Mouse (Mus musculus) myocyte (in vitro differentiated cells): ENCODE data around the gene Vsig10. TPM values are rescaled to one million over a fixed set of nuclear protein-coding genes. Genes with fewer than 3 reads are reported as not detected.

ENCODE experiments used
- H3K27me3 ChIP-seq: one replicate; pipeline ENCODE4 v1.6.1; 2011; ENCODE audit not compliant: control insufficient read depth, insufficient read depth, insufficient read length
- H3K36me3 ChIP-seq: one replicate; pipeline ENCODE4 v1.6.1; 2011; ENCODE audit not compliant: control insufficient read depth, insufficient read depth
- H3K4me2 ChIP-seq: one replicate; pipeline ENCODE4 v1.6.1; 2011; ENCODE audit warnings: low read depth, control low read depth
- H3K4me3 ChIP-seq: one replicate; pipeline ENCODE4 v1.5.1; 2011; ENCODE audit warnings: mild to moderate bottlenecking, control low read depth, moderate library complexity
- H3K79me2 ChIP-seq: one replicate; pipeline ENCODE4 v1.6.1; 2011; ENCODE audit not compliant: control insufficient read depth, insufficient read depth
- H3ac ChIP-seq: one replicate; pipeline ENCODE4 v1.6.1; 2011; ENCODE audit not compliant: control insufficient read depth, insufficient read length
- CEBPB ChIP-seq: IDR thresholded peaks from 2 replicates; pipeline ENCODE4 v1.6.1; 2011; ENCODE audit warnings: mild to moderate bottlenecking, moderate library complexity; ENCODE audit not compliant: poor library complexity, insufficient read depth, severe bottlenecking
- E2F4 ChIP-seq: IDR thresholded peaks from one replicate; pipeline ENCODE4 v1.6.1; 2011; ENCODE audit warnings: mild to moderate bottlenecking, control low read depth, moderate library complexity; ENCODE audit not compliant: insufficient read depth
- MAX ChIP-seq: IDR thresholded peaks from one replicate; pipeline ENCODE4 v1.6.1; 2011; ENCODE audit warnings: low read depth, mild to moderate bottlenecking, control low read depth
- MYOG ChIP-seq, 3 experiments: IDR thresholded peaks; one replicate each; pipeline ENCODE4 v1.6.1; 2011; ENCODE audit warnings: control low read depth in 2 of 3, low read depth in 2 of 3, mild to moderate bottlenecking in 2 of 3; ENCODE audit not compliant: insufficient read length in 2 of 3, control insufficient read depth in 1 of 3, insufficient read depth in 1 of 3
- POLR2AphosphoS2 ChIP-seq: IDR thresholded peaks from one replicate; pipeline ENCODE4 v1.6.1; 2011; ENCODE audit warnings: low read depth, control low read depth; ENCODE audit not compliant: insufficient read length
- REST ChIP-seq: IDR thresholded peaks from one replicate; pipeline ENCODE4 v1.6.1; 2011; ENCODE audit warnings: mild to moderate bottlenecking, control low read depth, moderate library complexity; ENCODE audit not compliant: insufficient read depth, insufficient read length
- SRF ChIP-seq: IDR thresholded peaks from one replicate; pipeline ENCODE4 v1.6.1; 2011; ENCODE audit warnings: low read depth; ENCODE audit not compliant: control insufficient read depth, insufficient read length
- TCF3 ChIP-seq: IDR thresholded peaks from one replicate; pipeline ENCODE4 v1.6.1; 2011; ENCODE audit warnings: low read depth, control low read depth; ENCODE audit not compliant: insufficient read length
- USF1 ChIP-seq: IDR thresholded peaks from one replicate; pipeline ENCODE4 v1.6.1; 2011; ENCODE audit warnings: low read depth, mild to moderate bottlenecking, control low read depth, moderate library complexity
- polyA plus RNA-seq: library from polyadenylated mRNA; unstranded; fragments of >200 nt; fragmentation: generic; extraction: Trizol; gene quantifications from one replicate; pipeline ENCODE4 v1.2.1, GENCODE M21; 2012; ENCODE audit warnings: missing spikeins

Gene Vsig10
- polyA plus RNA-seq, 1 experiment, result 2.2 TPM

DNA sequence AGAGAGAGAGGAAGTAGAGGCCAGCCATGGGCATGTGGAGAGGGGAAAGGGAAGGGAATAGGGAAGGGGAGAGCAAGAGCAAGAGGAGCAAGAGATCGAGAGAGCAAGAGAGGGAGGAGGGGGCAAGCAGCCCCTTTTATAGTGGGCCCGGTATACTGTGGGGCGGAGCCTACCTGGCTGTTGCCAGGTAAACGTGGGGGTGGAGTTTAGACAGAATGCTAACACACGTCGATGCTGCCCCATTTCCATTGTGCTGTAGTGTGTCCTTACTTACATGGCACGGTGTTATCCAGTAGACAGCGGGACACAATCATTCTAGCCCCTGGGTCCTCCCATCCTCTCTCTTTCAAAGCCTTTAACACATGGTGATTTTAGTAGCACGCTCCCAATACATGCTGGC is 80.4 kb downstream of the Vsig10 start:
- no peak for TF ChIP-seq TCF3
- TF ChIP-seq REST, result no peak
- no peak for TF ChIP-seq POLR2AphosphoS2
- no peak for TF ChIP-seq MYOG (IDR thresholded peaks at IDR 0.05; ENCODE audit: control insufficient read depth in 1 of 3, insufficient read depth in 1 of 3, insufficient read length in 2 of 3, low read depth in 2 of 3)
- no peak for TF ChIP-seq CEBPB
- no peak for TF ChIP-seq E2F4
- Histone ChIP-seq H3K79me2 (no peaks in the 10 kb centered on the region), H3ac (no peak overlapping the region), H3K4me2 (no peak overlapping the region), H3K36me3 (no peaks in the 10 kb centered on the region), H3K4me3 (no peak overlapping the region), H3K27me3 (peaks cover 26% of the 10 kb centered on the region)

DNA sequence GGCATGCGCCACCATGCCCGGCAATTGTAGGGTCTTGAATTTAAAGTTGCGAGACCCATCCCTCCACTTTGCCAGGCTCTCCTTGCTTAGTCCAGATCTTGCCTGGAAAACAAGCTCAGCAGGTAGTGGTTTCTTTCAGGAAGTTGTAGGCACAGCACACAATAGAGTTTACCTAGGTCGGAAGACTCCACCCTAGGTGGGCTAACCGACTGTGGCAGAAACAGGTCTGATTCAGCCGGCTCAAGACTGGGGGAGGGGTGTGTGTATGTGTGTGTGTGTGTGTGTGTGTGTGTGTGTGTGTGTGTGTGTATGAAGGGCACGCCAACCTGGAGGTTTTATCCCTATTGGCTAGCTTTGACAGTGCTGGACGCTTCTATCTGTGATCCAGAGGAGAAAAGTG is 84.7 kb downstream of the Vsig10 start:
- no peak overlapping the region for H3K4me3 ChIP-seq
- H3K4me2 ChIP-seq, result no peak overlapping the region
- peaks cover 15% of the 10 kb centered on the region for H3K27me3 ChIP-seq
- TF ChIP-seq POLR2AphosphoS2 (no peak), MAX (no peak), REST (no peak), SRF (no peak), USF1 (no peak)
- no peaks in the 10 kb centered on the region for H3K36me3 ChIP-seq
- H3K79me2 ChIP-seq, result no peaks in the 10 kb centered on the region
- no peak overlapping the region for H3ac ChIP-seq

Other genes starting within 250 kb of the Vsig10 start
- gene Suds3, start 203.0 kb upstream of the Vsig10 start, polyA plus RNA-seq, result 77.0 TPM
- gene Taok3, start 199.0 kb upstream of the Vsig10 start, polyA plus RNA-seq, result 7.7 TPM
- gene Pebp1, start 31.5 kb upstream of the Vsig10 start, polyA plus RNA-seq, result 713 TPM
- gene Wsb2, start 38.2 kb downstream of the Vsig10 start, polyA plus RNA-seq, result 142 TPM
- 13.6 TPM for gene Rfc5, start 70.0 kb downstream of the Vsig10 start, polyA plus RNA-seq
- gene Ksr2, start 94.9 kb downstream of the Vsig10 start, polyA plus RNA-seq, result 0.02 TPM